Mouse (Mus musculus) cerebellum, adult 18-20 months (tissue): Measurements from ENCODE around the gene Cep350.
A peak's percentile ranks its signal among the peaks of the same experiment; 100 is the strongest.
"Not testable (repeated sequence)": the region's sequence is repeated elsewhere in the genome, so short reads cannot be mapped to it uniquely, and the experiment has no call there.

ENCODE experiments used
- DNase-seq, 2 experiments: peaks; one replicate each; pipeline ENCODE4 v3.0.0; 2021

Gene Cep350

DNA sequence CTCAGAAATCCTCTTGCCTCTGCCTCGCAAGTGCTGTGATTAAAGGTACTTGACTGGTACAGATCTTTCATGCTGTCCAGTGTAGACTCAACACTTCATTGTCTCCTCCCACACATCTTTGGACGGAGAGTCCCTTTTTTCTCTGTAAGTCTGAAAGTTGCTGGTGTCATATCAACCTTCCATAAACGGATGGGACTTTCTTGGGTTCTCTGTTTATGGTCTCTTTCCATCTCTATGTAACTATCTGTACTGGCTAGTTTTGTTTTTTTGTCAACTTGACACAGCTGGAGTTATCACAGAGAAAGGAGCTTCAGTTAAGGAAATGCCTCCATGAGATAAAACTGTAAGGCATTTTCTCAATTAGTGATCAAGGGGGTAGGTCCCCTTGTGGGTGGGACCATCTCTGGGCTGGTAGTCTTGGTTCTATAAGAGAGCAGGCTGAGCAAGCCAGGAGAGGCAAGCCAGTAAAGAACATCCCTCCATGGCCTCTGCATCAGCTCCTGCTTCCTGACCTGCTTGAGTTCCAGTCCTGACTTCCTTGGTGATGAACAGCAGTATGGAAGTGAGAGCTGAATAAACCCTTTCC, 90.3 kb downstream of the Cep350 start:
- not testable (repeated sequence) for DNase-seq

DNA sequence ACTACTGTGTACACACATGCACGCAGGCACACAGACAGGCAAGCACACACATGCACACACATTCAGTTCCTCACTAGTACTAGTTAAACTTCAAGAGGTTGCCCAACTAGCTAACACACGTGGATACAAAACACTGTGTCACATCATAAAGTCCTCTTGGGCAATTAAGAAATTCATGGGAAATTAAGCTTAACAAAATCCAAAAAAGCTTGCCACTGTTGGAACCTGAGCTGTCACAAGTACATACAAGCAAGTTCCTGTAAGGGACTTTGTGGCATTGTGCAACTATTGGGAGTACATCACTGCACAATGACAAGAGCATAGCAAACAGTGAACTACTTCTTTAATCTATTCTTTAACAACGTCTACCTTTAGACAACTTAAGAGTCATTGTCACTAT, 93.5 kb downstream of the Cep350 start:
- DNase-seq: no peak

- DNase-seq: peak in 1 of 2 experiments; percentile 16
These were observed 110.1 kb downstream of the Cep350 start for GRCm38 (mm10) chr1:155862967-155863366.

DNA sequence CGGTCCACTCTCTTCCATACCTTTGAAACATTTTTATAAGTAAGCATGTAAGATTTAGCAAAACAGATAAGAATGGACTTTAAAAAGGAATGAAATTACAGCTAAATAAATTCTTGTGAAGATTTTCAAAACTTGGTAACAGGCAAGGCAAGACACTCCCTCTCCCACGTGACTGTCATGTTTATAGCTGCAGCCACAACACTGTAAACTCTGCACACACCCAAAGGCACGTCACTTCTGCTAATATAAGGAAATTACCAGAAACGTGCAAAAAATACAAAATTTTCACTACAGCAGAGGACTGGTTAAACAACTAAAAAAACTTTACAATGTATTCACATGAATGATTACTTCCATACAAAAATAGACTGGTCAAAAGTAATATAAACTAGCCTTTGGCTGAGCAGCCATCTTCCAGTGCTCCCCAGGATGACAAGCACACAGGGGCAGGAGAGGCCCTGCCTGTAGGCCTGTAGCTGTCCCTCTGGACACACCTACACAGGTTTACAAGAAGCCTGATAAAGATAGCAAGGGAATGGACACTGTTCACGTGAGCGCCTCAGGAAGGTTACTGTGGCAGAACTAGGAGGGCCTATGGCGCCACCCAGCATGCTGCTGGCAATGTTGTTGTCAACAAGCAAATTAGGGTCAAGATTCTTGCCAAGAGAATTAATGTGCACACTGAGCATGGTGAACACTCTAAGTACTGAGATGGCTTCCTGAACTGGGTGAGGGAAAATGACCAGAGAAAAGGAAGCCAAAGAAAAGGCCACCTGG, 117.9 kb downstream of the Cep350 start:
- peak; percentile 86 to 93 for DNase-seq

DNA sequence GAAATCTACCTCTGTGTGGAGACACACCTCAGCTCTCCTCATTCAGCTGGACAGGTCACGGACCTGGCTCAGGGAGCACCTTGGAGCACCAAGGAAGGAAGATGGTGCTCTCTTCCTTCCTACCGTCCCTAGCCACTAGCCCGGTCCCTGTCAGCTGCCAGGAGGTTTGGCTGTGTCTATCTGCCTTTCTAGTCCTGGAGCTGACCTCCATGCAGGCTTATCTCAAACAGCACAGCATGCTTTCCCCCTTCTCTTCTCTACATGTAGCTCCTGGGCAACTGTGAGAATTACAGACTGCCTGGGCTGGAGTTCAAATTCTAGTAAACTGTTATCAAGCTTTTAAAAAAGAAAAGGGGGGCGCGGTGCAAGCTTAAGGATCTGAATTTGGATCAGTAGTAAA, 120.0 kb downstream of the Cep350 start:
- no peak for DNase-seq

GRCm38 (mm10) chr1:155844235-155844634, 128.8 kb downstream of the Cep350 start:
- DNase-seq: no peak

GRCm38 (mm10) chr1:155843538-155843937, 129.5 kb downstream of the Cep350 start:
- DNase-seq: no peak

DNA sequence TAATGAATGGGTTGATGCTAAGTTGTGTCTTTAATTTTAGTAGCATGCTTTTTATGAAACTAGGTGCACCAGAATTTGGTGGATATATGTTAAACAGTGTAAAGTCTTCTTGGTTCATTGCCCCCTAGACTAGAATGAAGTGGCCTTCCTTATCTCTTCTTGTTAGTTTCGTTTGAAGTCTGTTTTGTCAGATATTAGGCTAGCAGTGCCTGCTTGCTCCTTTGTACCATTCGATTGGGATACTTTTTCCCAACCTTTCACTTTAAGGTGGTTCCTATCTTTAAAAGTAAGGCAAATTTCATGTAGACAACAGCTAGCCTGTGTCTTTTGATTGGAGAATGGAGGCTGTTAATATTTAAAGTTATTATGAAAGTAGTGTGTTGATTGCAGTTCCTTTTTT, 137.4 kb downstream of the Cep350 start:
- DNase-seq: no peak

GRCm38 (mm10) chr1:155833610-155834009, 139.4 kb downstream of the Cep350 start:
- DNase-seq: no peak

GRCm38 (mm10) chr1:155831958-155832357, 141.1 kb downstream of the Cep350 start:
- DNase-seq: no peak

DNA sequence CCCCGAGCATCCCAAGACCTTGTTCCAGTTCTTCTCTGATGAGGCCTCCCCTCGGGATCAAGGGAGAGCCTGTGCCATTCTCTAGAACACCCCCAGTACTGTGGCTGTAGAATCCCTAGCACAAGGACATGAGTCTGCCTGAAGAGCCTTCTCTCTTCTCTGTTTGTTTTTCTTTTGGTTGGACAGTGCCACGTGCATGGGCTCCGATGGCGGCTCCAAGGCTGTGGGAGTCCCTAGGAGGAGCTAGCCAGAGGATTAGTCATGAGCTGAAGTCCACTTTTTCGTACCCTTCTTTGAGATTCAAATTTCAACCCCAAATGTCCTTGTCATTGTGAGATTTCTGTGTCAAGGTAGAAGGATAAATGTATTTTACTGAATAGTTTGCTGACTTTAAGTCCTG, 142.2 kb downstream of the Cep350 start:
- DNase-seq: no peak

DNA sequence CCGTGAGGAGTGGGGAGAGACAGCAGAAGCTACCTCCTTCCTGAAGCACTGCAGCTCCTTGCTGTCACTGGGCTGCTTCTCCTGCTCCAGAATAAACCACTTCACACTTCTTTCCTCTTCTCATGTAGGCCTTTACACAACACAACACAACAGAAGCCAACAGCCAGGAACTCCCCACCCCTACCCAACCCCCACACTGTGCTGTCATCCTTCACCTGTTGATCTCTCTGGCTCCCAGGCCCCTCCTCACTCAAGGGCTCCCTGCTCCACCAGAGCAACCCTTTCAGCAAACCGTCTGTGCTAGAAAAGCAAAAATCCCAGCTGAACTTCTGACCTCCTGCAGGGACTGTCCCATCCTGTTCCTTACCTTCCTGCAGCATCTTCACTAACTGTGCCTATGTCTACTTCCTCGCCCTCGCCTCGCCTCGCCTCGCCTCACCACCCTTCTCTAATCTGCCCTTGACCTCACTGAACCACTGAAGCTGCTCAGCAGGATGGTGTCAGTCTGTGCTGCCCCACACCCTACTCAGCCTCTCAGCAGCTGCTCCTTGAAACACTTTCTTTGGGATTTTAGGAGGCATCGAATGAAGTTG, 145.3 kb downstream of the Cep350 start:
- no peak for DNase-seq

- DNase-seq: no peak
These were observed 146.2 kb downstream of the Cep350 start for GRCm38 (mm10) chr1:155826803-155827395.

- no peak for DNase-seq
These were observed 146.9 kb downstream of the Cep350 start for GRCm38 (mm10) chr1:155825940-155826716.

GRCm38 (mm10) chr1:155820646-155821045, 152.4 kb downstream of the Cep350 start:
- no peak for DNase-seq

- DNase-seq: no peak
These were observed 156.9 kb downstream of the Cep350 start for GRCm38 (mm10) chr1:155816167-155816566.

- DNase-seq: peak; percentile 68 to 78
These were observed 160.2 kb downstream of the Cep350 start, which contains the start of gene Qsox1 for GRCm38 (mm10) chr1:155812581-155813499. Qsox1 (minus strand) TSS chr1:155812889.

GRCm38 (mm10) chr1:155811995-155812580, 161.0 kb downstream of the Cep350 start:
- DNase-seq: no peak

- DNase-seq: no peak
These were observed 162.4 kb downstream of the Cep350 start for GRCm38 (mm10) chr1:155810616-155811015.

DNA sequence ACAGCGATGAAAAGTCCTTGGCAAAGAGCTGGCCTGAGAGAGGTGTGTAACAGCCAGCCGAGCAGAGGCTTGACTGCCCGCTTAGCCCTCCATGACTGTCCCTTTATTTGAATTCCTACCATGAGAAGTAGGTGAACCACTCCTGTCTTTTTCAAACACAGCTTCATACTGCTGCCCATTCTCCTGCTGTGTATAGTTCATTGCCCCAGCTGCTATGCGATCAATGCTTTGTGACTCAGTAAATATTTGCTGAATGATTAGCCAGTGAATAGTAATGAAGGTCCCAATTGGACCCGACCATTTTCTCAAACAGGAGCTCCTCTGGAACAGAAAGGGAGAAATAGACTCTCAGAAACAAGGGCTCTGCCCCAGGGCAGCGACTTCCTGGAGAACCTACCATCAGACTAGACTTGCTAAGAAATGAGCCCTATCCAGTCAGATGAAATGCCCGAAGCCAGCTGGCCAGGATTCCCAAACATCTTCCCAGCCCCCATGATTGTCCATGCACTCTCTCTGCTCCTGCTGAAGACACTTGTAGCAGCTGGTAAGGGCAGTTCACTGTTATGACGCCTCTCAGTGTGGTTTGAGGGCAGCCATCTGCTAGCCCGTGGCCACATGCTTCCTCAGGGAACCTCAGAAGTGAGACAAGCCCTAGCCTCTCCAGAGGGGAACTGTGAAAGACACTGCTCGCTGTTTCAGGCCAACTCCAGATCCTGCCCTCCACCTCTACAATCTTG, 163.2 kb downstream of the Cep350 start:
- no peak for DNase-seq

- DNase-seq: no peak
These were observed 164.8 kb downstream of the Cep350 start for GRCm38 (mm10) chr1:155808261-155808660.
